ENCODE assay signal across 20 mouse cellular contexts in genomic region chr9:7289501-7289900, GRCm38 (mm10). TPM values are rescaled to one million over a fixed set of nuclear protein-coding genes. Genes with fewer than 3 reads are reported as not detected.
"Had no signal": no experiment of that assay in that cellular context is flagged by ENCODE, and none has a peak within 500 bp of the region (broad histone marks: within the 10 kb centered on the region; RNA-seq: fewer than 3 reads in every experiment).

No protein-coding gene starts in this region.

- H3K27ac ChIP-seq: neural tube, embryonic 13.5 days; neural tube, embryonic 15.5 days; stomach, embryonic 15.5 days; stomach, postnatal 0 days had no signal

- H3K27me3 ChIP-seq: neural tube, embryonic 13.5 days; neural tube, embryonic 15.5 days; stomach, embryonic 15.5 days had no signal

- H3K4me3 ChIP-seq: neural tube, embryonic 13.5 days; neural tube, embryonic 15.5 days; stomach, embryonic 15.5 days had no signal

- H3K36me3 ChIP-seq: neural tube, embryonic 13.5 days; neural tube, embryonic 15.5 days; stomach, embryonic 15.5 days had no signal

- DNase-seq: retina, postnatal 1 day; right cerebral cortex, adult 18-20 months; right cerebral cortex, postnatal 14 days; right cerebral cortex, postnatal 25 days; right cerebral cortex, postnatal 4 days; spleen, adult 18-20 months; thymus, adult 18-20 months; thymus, adult 2 months; thymus, postnatal 14 days; thymus, postnatal 25 days; thymus, postnatal 36 days; thymus, postnatal 4 days had no signal

- H3K4me1 ChIP-seq: neural tube, embryonic 13.5 days; neural tube, embryonic 15.5 days; stomach, embryonic 15.5 days had no signal

RNA-seq across cellular contexts. Expression of gene Mmp13, which starts 17.2 kb away (rescaled TPM):
- polyA plus RNA-seq: neural tube, embryonic 13.5 days; neural tube, embryonic 14.5 days; stomach, embryonic 14.5 days; testis, adult 2 months had no signal

RNA-seq across cellular contexts. Expression of gene Mmp12, which starts 54.7 kb away (rescaled TPM):
- polyA plus RNA-seq: neural tube, embryonic 13.5 days; neural tube, embryonic 14.5 days; stomach, embryonic 14.5 days; stomach, embryonic 16.5 days; testis, adult 2 months had no signal
